Mouse (Mus musculus): ENCODE results near the gene Leng1. TPM values are rescaled to one million over a fixed set of nuclear protein-coding genes. Genes with fewer than 3 reads are reported as not detected.

Gene Leng1
- total RNA-seq, 2 experiments from 2014 or later: 4.0 to 4.9 TPM

DNA sequence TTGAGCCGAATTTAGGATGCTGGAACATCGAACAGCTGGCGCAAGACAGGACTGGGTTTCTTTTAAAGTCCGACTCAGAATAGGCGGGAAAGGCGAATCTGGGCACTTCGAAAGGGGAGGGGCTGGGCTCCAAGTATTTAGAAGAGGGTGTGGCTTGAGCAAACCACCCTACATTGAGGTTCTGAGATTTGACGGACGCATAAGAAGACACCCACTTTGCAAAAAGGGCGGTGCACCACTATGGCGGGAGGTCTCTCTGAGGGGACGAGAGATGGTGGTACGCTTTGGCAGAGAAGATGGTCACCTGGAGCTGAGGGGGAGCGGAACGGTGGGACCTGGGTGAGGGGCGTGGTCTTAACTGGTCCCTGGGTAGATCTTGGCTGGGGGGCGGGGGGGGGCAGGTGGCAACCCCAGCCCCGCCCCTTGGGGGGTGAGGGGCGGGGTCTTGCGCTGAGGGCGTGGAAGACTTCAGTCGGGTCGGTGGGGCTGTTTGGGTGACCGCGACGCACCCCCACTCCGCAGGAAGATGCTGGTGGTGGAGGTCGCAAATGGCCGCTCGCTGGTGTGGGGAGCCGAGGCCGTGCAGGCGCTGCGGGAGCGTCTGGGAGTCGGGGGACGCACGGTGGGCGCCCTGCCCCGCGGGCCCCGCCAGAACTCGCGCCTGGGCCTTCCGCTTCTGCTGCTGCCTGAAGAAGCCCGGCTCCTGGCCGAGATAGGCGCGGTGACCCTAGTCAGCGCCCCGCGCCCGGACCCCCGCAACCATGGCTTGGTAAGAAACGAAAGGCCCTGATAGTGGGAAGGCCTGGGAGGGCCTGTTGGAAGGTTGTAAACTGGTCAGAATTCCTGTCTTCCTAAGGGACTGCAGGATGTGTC, 28.7 kb upstream of the Leng1 start:
- peak; percentile 58 to 83 for DNase-seq (ENCODE audit: low spot score in 2 of 2)
- intact Hi-C loops (cut with DNase I): loop anchor here (5.0 kb wide), 1 partner anchor 47 kb away; the partner anchor contains the start of gene Cnot3

- intact Hi-C loops (cut with DNase I): loop anchor here (5.0 kb wide), 1 partner anchor 46 kb away; the partner anchor contains the start of gene Cnot3
- peak in 1 of 2 experiments; percentile 92 for DNase-seq (ENCODE audit: low spot score in 2 of 2)
These were observed 28.1 kb upstream of the Leng1 start for GRCm38 (mm10) chr7:3693809-3694075.

GRCm38 (mm10) chr7:3692987-3693808, 27.6 kb upstream of the Leng1 start, which contains the start of gene Mboat7:
TSS of gene Mboat7 (minus strand) at chr7:3693523.
- DNase-seq (ENCODE audit: low spot score in 2 of 2): peak; percentile 99 to 100
- intact Hi-C loops (cut with DNase I): loop anchor here (5.0 kb wide), 1 partner anchor 46 kb away; the partner anchor contains the start of gene Cnot3

- intact Hi-C loops (cut with DNase I): loop anchor here (5.0 kb wide), 1 partner anchor 45 kb away; the partner anchor contains the start of gene Cnot3
- DNase-seq (ENCODE audit: low spot score in 2 of 2): no peak
These were observed 26.8 kb upstream of the Leng1 start, which contains the start of gene Tsen34 for GRCm38 (mm10) chr7:3692382-3692986. TSS of gene Tsen34 (plus strand) at chr7:3692863.

DNA sequence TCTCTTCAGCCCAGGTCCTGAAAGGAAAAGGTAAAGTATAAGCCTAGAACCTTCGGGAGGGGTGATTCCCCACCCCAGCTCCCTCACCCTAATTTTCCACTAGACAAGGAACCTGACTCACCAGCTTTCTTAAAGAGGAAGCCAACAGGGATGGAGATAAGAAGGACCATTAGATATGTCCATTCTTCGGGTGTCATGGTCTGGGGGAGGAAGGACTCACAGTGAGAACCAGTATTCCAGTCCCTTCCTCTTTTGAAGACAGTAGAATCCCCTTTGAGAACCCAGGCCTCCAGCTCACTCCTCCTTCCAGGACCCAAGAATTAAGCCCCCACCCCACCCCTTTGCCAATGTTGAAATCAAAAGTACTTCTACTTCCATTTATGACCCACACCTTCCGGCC, 26.3 kb upstream of the Leng1 start:
- DNase-seq (ENCODE audit: low spot score in 2 of 2): no peak
- intact Hi-C loops (cut with DNase I): loop anchor here (5.0 kb wide), 1 partner anchor 45 kb away; the partner anchor contains the start of gene Cnot3

DNA sequence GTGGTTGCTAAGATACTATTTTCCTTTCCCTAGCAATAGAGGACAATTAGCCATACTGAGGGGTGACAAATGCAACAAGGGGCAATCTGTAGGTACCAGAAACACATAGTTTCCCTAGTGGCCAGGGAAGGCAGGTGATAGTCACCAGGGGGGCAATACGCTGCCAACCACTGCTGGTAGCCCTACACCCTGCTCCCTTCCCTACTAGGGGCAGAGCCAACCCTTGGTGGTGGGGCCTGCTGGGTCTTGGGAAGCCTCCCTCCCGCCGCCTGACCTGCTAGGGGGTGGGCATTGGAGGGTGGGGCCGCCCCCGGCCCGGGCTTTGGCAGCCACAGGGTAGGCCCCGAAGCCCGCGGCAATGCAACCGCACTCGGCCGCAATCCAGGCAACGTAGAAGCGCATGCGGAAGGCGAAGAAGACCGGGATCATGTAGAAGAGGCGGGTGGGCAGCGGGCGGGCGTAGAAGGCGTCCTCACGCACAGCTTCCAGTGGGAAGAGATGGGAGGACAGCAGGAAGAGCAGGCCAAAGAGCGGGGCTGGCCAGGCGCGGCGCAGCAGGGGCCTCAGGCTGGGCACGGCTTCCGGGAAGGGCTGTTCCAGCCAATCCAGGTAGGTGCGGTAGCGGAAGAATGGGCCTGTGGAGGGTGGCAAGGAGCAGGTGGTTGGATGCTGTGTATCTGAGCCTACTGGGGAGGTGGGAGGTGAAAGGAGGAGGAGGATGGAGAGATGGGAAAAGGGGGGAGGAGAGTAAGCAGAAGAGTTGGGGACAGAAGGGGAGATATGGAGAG, 20.0 kb upstream of the Leng1 start:
- DNase-seq (ENCODE audit: low spot score in 2 of 2): no peak
- intact Hi-C loops (cut with DNase I): no loop called here

GRCm38 (mm10) chr7:3684698-3685097, 19.1 kb upstream of the Leng1 start:
- intact Hi-C loops (cut with DNase I): no loop called here
- no peak for DNase-seq (ENCODE audit: low spot score in 2 of 2)

- intact Hi-C loops (cut with DNase I): no loop called here
- DNase-seq (ENCODE audit: low spot score in 2 of 2): peak; percentile 31 to 56
These were observed 18.4 kb upstream of the Leng1 start for GRCm38 (mm10) chr7:3683908-3684550.

DNA sequence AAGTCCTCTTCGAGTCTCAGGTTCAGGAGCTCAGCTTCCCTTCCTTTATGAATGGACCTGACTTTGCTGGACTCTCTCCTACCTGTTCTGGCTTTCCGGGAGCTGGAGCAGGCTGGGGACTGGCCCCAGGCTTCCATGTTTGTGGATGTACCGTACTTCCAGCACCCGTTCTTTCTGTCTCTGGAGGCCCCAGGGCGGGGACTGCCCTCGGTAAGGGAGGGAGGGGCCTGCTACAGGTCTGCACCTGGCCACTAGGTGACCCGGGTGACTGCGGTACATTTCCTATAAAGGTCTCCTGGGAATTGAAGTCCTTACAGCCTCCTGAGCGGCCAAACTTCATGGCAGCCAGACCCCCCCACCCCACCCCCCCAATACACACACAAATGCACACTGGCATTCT, 11.7 kb upstream of the Leng1 start, which contains the start of gene Tmc4:
Tmc4 (minus strand) TSS at position 212 of the 400 bp plus-strand sequence.
- DNase-seq (ENCODE audit: low spot score in 2 of 2): no peak
- intact Hi-C loops (cut with DNase I): no loop called here

DNA sequence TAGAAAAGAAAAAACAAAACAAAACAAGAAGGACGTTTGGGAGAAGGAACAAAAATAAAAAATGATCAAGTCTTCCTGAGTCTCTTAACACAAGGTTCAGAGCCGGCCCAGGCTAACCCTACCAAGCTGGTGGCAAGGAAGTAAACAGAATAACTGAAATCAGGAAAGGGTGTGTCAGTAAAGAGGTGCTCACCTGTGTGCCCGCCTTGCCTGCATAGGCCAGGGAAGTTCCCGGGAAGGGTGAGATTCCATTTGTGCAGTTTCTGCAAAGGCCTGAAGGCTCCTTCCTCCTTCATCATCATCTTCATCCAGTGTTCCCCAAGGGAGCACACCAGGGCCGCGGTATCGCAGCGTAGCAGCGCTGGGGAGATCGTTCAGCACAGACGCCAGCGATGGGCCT, 10.7 kb upstream of the Leng1 start:
- DNase-seq (ENCODE audit: low spot score in 2 of 2): no peak
- intact Hi-C loops (cut with DNase I): no loop called here

- no peak for DNase-seq (ENCODE audit: low spot score in 2 of 2)
- intact Hi-C loops (cut with DNase I): no loop called here
These were observed 9.5 kb upstream of the Leng1 start for GRCm38 (mm10) chr7:3675228-3675548.

GRCm38 (mm10) chr7:3674507-3675227, 9.0 kb upstream of the Leng1 start:
- intact Hi-C loops (cut with DNase I): no loop called here

GRCm38 (mm10) chr7:3666921-3667391, 1.3 kb upstream of the Leng1 start:
- intact Hi-C loops (cut with DNase I): loop anchor here (10.0 kb wide), 1 partner anchor 808 kb away; no protein-coding TSS in a partner anchor
- no peak for DNase-seq (ENCODE audit: low spot score in 2 of 2)

More at GRCm38 (mm10) chr7:3674507-3675227, 9.0 kb upstream of the Leng1 start:
- peak; percentile 85 to 89 for DNase-seq (ENCODE audit: low spot score in 2 of 2)

DNA sequence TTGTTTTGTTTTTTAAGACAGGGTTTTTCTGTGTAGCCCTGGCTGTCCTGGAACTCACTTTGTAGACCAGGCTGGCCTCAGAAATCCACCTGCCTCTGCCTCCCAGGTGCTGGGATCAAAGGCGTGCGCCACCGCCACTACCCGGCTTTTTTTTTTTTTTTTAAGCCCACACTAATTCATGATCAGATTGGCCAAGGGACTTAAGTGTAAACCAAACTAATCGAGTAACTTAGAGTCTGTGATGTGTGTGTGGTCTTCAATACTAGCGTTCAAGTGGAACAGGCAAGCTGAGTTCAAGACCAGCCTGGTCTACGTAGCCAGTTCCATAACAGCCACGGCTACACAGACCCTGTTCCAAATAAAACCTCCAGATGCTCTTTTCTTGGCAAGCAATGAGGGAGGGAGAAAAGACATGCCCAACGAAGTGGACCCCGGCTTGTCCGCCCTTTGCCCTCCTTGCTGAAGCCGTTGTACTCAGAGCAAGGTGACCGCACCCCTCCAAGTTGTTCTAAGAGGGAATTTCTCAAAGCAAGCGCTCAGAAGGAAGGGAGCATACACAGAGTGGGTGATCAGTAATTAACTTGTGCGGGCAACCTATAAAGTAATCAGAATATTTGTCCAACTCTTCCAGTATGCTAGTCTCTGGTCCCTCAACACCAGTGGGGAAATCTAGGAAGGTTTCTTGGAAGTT, 971 bp downstream of the Leng1 start:
- no peak for DNase-seq (ENCODE audit: low spot score in 2 of 2)
- intact Hi-C loops (cut with DNase I): loop anchor here (10.0 kb wide), 1 partner anchor 810 kb away; no protein-coding TSS in a partner anchor

GRCm38 (mm10) chr7:3658578-3658977, 7.1 kb downstream of the Leng1 start:
- DNase-seq (ENCODE audit: low spot score in 2 of 2): no peak
- intact Hi-C loops (cut with DNase I): no loop called here

GRCm38 (mm10) chr7:3656966-3657365, 8.7 kb downstream of the Leng1 start:
- DNase-seq (ENCODE audit: low spot score in 2 of 2): peak in 1 of 2 experiments; percentile 28
- intact Hi-C loops (cut with DNase I): no loop called here

- intact Hi-C loops (cut with DNase I): loop anchor here (5.0 kb wide), 1 partner anchor 46 kb away; the partner anchor contains the start of genes Mboat7 and Tsen34
- no peak for DNase-seq (ENCODE audit: low spot score in 2 of 2)
These were observed 19.0 kb downstream of the Leng1 start for GRCm38 (mm10) chr7:3646641-3647040.
